Mouse (Mus musculus) layer of hippocampus, adult 8-10 months (tissue): ENCODE measurements around the gene Gm3336. TPM values are rescaled to one million over a fixed set of nuclear protein-coding genes. Genes with fewer than 3 reads are reported as not detected.

Experiments
- DNase-seq, 2 experiments: peaks; one replicate each; pipeline ENCODE4 v3.0.0; 2022; ENCODE audit warnings: low spot score in 2 of 2
- total RNA-seq, 4 experiments: library from RNA; stranded (reverse); gene quantifications; 2 replicates each; pipeline ENCODE4 v1.2.4; 2022

Gene Gm3336
- total RNA-seq, 4 experiments from 2014 or later, result not detected

DNA sequence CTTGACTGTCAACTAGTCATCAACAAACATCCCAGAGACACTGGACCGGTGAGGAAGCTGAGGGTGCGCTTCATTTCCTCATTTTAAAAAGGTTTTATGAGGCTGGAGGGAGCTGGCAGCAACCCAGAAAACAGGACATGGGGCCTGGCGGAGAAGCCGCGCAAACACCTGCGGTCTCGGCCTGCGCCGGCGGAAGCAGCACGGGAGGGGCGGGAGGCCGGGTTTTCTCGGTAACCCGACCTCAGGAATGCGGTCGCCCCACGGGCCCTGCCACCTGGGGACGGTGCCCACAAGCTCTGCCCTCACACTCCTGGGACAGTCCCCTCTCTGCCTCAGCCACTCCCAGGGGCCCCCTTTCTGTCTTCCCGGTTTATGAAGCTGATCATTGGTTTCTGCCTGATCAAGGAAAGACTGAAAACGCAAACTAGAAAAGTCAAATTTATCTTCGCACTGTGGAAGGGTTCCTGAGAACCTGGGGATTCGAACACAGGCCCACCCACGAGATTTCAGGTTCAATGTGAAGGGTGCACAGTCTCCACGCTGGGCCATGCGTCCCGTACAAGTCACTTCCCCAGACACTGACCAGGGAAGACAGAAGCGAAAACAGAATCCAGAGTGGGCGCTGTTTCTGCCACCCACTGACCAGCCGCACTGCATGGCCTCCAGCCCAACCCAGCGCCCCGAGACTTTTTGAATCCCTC, 22.9 kb upstream of the Gm3336 start:
- no peak for DNase-seq

DNA sequence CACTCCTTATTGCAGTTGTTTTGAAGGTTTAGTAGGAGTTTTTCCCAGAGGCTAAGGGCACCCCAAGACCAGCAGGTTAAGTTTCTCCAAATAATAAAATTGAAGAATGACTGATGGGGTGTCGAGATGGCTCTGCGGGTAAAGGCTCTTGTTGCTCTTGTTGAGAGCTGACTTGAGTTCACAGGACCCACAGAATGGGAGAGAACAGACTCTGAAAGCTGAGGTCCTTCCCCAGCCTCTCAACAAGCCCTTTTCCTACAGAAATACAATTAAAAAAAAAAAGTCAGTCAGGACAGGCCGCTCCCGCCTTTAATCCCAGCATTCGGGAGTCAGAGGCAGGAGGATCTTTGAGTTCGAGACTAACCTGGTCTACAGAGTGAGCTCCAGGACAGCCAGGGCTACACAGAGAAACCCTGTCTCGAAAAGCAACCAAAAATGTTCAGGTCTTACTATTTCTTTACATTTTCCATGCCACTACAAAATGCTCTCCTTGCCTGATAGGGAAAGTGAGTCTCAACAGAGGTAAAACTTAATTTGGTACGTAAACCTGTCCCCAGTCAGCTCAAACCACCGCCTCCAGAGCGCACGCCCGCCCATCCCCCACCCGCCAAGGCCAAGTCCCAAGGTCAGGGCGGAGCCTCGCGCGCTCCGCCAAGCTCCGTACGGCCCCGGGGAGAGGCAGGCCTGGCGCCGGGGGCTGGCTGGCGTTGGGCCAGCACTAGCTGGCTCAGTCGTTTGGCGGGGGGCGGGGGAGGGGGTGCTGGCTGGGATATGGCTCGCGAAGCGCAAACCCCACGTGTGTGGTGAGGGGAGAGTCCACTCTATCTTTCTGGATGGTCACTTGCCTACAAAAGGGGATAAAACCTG, 22.1 kb upstream of the Gm3336 start:
- DNase-seq, result no peak

DNA sequence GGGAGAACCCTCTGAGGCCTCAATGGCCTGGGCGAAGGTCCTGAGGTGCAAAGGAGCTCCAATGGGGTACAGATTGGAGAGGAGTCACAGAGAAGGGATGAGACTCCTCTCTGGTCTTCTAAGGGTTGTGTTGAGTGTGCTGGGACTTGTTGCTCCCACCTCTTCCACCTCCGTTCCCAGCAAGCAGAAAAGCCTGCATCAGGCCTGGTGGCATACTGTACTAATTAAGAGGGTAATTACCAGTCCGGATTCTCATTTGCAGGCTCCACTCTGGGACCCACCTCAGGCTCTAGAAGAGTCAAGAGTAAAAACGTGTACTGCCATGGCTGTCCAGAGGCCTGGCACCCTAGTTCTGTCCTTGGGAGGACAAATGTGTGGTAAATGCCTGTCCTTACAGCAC, 21.4 kb upstream of the Gm3336 start:
- no peak for DNase-seq

DNA sequence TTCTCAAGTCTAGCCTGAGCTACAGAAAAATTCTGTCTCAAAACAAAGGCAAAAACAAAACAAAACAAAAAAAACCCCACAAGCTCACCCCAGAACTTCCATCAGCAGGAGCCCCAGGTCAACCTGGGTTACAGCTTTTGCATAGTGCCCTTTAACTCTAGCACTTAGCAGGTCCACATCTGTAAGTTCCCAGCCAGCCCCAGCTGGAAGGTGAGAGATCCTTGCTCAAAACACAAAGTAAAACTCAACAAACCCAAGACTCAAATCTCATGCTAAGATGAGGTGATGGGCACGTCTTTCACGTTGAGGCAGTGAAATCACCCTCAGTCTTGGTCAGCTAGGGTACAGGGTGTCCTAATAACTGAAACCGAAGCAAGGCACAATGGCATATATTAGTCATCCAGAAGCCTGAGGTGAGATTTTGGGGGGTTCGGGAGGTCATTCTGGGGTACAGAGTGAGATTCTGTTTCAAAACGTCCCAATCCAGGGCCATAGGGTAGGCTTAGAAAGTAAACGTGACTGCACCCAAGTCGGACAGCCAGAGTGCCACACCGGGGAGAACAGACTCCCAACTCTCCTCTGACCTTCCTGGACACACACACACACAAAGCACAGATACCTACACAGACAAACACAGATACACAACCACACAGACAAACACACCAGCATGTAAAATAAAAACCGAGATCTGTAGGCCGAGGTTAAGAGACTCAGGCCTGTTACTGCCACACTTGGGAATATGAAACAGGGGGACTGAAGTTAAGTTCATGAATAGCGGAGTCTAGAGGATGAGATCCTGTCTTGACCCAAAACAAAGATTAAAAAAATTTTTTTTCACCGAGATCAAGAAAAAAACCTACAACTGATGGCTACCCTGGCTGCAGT, 20.7 kb upstream of the Gm3336 start:
- no peak for DNase-seq

DNA sequence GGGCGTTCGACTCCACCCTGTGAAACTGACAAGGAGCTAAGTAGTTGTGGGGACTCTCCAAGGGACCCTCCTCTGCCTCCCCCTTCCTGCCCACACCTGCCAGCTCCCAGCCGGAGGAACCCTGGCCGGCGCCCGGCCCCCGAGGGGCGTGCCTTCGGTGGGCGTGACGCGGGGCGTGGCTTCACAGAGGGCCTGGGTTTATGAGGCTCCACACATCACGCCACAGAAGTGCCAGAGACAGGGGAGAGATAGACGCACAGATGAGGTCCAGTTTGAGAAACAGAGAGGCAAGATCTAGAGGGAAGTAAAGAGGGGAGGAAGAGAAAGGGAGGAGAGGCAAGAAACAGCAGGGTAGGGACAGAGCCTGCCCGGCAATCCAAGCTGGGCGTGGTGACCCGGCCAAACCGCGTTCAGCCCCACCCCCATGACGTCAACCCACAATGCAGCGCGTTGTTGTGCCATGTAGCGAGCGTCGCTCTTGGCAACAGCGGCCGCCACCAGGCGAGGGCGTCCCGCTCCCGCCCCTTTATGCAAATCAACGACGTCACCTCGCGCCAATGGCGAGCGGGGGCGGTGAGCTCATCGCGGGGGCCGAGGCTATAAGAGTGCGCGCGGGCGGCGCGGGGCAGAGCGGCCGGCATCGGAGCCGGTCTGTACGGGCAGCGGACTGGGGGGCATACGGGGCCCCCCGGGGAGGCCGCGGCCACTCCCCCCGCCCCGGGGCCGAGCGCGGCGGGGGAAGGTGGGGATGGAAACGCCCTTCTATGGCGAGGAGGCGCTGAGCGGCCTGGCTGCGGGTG, 19.8 kb upstream of the Gm3336 start, which contains the start of gene Jund:
Gene Jund, plus strand, starts transcription at position 640 of the 800 bp plus-strand sequence.
- DNase-seq, result peak; percentile 97 to 99

DNA sequence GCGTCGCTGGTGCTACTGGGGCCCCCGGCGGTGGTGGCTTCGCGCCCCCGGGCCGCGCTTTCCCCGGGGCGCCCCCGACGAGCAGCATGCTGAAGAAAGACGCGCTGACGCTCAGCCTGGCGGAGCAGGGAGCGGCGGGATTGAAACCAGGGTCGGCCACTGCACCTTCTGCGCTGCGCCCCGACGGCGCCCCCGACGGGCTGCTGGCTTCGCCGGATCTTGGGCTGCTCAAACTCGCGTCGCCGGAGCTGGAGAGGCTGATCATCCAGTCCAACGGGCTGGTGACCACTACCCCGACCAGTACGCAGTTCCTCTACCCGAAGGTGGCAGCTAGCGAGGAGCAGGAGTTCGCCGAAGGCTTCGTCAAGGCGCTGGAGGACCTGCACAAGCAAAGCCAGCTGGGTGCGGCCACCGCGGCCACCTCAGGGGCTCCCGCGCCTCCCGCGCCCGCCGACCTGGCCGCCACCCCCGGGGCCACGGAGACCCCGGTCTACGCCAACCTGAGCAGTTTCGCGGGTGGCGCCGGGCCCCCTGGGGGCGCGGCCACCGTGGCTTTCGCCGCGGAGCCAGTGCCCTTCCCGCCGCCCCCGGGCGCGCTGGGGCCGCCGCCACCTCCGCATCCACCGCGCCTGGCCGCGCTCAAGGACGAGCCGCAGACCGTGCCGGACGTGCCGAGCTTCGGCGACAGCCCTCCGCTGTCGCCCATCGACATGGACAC, 19.1 kb upstream of the Gm3336 start:
- DNase-seq, result peak in 1 of 2 experiments; percentile 67

DNA sequence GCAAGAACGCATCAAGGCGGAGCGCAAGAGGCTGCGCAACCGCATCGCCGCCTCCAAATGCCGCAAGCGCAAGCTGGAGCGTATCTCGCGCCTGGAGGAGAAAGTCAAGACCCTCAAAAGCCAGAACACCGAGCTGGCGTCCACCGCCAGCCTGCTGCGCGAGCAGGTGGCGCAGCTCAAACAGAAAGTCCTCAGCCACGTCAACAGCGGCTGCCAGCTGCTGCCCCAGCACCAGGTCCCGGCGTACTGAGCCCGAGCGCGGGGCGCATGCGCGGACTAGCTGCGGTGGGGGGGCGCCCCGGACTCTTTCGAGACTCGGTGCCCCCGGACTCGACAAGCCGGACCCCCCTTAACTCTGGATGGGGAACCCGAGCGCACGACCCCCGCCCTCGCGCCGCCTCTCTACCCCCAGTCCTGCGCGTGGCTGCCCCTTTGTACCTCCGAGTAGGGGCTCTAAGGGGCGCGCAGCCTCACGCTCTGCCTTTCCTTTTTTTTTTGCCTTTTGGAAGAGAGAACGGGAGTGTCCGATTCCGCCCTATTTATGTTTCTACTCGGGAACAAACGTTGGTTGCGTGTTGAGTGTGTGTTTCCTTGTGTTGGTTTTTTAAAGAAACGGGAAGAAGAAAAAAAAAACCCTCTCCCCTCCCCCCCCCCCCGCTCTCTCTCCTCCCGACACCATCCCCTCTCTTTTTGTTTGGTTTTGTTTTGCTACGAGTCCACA, 18.3 kb upstream of the Gm3336 start:
- DNase-seq, result peak; percentile 76 to 83

DNA sequence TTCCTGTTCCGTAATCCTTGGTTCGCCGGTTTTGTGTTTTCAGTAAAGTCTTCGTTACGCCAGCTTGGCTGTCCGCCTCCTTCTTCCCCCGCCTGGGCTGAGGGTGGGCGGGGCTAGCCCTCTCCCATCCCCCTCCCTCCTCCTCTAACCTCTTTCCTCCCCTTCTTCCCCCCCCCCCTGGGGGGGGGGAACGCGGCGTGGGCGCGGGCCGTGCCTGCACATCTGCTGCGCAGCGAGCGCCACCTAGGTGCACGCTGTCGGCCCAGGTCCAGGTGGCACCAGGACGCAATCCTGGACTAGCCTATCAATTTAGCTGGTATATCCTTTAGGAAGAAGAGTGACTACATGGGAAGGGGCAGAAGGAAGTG, 17.8 kb upstream of the Gm3336 start:
- DNase-seq, result peak; percentile 81

DNA sequence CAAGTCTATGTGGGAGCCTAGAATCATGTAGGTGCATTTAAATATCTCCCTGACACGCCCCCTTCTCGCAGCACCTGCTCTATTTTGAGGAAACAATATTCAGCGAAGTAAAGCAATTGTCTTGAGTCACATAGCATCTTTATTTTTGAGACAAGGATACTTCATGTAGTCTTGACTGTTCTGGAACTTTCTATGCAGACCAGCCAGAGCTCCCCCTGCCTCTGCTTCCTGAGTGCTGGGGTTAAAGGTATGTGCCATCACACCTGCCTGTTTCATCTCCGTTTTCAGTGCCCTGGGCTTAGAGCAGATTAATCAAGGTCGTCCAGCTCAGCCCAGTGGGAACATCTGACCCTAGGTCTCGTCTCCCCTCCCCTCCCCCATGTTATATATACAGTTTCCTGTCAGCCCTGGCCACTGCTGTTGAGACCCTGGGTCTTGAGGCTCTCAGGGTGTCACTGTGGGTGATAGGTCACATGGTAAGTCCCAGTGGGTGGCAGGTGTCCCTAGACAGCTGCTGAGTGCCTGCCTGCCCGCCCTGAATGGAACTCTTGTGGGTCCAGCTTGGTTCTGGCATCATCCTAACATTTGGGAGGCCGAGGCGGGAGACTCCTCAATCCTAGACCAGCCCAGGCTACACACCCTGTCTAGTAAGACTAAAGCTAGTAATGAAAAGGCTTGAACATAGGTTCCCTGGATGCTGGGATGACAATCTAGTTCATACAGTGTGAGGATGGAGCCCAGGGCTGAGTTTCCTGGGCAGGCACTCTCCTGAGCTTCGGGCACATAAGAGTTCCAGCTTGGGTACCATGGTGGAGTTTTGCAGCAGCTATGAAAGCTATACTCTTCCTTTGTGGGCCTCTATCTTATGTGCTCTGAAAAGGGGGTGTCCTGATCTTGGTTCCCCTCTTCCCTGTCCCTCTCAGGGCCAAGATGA, 17.0 kb upstream of the Gm3336 start:
- no peak for DNase-seq

DNA sequence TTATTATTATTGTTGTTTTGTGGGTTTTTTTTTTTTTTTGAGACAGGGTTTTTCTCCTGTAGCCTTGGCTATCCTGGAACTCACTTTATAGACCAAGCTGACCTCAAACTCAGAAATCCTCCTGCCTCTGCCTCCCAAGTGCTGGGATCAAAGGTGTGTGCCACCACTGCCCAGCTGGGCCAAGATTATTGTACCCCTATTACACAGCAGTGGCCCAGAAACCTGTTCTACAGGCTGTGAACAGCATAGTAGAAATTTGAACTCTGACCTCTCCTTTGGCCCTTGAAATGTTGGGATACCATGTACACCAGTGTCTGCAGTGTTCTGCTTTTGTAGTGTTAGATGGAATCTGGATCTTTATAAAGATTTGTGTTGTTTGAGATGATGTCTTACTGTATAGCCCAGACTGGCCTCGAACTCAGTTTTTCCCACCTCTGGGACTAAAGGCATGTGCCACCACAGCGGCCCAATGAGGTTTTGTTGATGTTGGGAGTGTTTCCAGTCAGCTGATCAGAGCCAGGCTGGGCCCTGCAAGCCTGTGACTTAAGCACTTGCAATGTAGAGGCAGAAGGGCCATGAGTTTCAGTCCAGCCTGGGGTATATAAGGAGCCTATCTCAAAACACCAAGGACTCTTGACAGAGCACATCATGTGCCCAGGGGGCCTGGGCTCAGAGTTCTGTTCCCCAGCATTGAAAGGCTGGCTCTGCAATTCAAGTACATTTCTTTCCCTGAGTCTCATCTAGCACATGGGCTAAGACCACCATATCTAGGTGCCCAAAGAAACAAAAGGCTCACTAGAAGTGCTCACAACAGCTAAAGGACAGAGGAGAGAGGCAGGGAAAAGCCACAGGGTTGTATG, 16.1 kb upstream of the Gm3336 start:
- DNase-seq, result no peak

DNA sequence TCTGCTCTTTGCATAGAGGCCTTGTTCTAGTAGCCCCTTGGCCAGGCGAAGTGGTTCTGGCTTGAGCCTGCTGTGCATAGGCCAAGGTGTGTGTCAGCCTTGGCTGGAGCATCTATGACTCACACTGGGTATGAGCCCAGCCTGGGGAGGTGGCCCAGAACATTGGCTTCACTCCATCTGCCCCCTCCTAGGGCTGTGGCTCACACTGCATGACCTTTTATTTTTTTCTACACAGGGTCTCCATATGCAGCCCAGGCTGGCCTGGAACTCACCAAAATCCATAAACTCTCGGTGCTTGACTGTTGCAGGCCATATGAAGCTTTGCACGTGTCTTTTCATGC, 15.5 kb upstream of the Gm3336 start:
- DNase-seq, result peak in 1 of 2 experiments; percentile 44

DNA sequence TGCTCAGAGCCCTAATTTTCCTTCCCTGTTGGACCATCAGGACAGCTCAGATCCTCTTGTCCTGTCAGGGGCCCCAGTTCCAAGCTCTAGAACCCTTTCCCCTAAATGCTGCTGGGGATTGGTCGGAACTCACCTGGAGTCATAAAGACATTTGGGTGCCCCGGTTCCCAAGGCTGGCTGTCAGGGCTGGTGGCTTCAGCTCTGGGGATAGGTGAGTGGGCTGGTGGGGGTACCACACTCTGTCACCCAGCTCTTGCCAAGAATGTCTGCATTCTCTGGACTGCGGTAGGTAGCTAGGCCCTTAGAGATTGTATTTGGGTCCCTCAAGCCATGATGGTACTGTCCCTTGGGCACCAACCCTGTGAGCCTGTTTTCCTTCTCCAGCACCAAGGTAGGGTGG, 15.1 kb upstream of the Gm3336 start, which contains the start of gene Iqcn:
Gene Iqcn, plus strand, starts transcription at position 171 of the 400 bp plus-strand sequence.
- no peak for DNase-seq

DNA sequence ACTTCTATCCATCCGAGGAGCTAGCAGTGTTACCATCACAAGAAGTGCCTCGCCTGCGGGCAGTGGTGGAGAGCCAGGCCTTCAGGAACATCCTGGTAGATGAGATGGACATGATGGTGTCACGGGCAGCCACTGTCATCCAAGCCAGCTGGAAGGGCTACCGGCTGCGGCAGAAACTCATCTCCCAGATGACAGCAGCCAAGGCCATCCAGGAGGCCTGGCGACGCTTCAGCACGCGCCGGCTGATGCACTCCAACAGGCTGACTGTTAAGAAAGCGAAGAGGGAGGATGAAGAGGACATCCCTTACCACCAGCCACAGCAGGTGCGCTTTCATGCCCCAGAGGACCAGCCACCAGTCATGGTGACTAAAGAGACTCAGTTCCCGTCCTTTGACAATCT, 10.1 kb upstream of the Gm3336 start:
- DNase-seq, result no peak

DNA sequence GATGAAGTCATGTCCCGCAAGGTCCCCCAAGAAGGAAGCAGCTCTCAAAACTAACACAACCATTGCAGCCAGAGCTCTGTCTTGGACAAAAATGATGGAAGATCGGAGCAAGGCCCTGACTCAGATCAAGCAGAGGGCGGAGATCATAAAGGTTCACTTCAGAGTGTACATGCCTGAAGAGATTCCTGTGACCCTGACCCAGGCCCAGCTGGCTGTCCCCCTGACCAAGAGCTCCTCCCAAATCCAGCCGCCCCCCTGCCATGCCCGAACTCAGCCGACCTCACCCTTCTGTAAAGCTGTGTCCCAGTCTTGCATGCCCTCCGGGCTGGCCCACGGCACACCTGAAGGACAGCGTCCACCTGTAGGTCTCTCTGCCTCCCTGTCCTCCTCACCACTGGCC, 8.5 kb upstream of the Gm3336 start:
- no peak for DNase-seq

DNA sequence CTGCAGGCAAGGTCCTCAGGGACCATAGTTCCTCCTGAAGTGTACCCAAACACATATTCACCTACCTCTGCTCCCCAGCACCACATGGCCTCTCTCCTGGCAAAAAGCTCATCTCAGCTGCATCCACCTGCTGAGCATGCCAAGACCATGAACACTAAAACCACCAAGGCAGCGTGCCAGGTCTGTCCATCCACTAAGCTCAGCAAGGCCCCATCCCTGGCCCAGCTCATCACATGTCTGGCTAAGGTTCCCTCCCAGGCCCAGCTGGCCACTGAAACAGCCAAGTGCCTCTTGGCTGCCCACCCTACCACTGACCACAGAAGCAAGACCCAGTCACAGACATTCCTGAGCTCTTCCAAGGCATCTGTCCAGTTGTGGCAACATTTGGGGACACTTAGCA, 8.0 kb upstream of the Gm3336 start:
- DNase-seq, result no peak

DNA sequence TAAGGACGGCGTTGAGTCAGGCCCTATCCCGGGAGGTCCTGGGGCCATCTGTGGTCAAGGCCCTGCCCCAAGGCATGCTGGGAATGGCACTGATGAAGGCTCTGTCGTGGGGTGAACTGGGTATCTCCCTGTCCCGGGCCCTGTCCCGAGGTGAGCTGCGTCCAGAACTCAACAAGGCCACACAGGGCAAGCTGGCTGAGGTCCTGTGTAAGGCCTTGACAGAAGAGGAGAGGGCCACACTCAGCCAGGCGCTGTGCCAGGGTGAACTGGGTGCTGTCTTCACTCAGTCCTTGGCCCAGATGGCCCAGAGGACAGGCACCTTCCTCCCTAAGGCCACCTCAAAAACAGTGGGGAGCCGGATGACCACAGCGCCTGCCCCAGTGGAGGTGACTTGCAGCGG, 7.3 kb upstream of the Gm3336 start:
- DNase-seq, result no peak

DNA sequence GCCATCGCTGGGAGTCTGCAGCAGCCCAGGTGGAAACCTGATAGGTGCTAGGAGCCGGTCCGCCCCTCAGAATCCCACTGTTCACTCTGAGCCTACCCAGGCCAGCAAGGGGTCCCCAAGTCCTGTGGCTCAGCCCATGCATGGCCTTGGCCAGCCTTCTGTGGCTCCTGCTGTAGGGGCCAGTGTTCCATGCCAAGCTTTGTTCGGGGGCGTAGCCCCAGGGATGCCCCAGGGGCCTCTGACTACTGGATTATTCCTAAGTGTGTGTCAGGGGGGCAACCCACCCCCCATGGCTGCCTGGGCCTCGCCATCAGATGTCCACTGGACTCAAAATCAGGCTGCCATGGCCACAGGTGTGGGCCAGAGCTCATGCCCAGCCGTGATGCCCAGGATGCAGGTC, 4.4 kb upstream of the Gm3336 start:
- no peak for DNase-seq

DNA sequence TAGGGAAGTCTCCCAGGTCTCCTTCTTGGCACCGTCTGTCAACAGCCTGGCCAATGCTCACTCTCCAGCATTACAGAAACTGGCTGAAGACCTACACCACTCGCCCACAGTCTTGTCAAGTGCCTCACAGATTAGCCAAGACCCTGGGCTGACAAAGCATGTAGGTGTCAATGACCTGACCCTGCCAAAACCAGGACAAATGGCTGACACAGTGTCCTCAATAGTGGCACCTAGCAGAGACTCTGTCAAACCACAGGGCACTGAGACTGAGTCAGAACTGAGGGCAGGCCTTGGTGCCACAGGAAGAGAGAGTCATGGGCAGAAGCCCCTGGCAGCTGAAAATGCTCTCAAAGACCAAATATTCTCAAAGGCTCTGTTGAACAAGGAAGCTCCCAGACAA, 3.3 kb upstream of the Gm3336 start:
- no peak for DNase-seq
